Mouse (Mus musculus) midbrain, embryonic 14.5 days (tissue): ENCODE measurements around the gene Mrap. TPM values are rescaled to one million over a fixed set of nuclear protein-coding genes. Genes with fewer than 3 reads are reported as not detected.

Experiments
- ATAC-seq: fragments of 200-750 bp; cut with Nextera tagmentation; 2 replicates; pipeline ENCODE4 v1.8.0; 2017; ENCODE audit warnings: moderate number of reproducible peaks, moderate library complexity; ENCODE audit not compliant: low FRiP score, low TSS enrichment
- DNase-seq: peaks from one replicate; pipeline ENCODE4 v3.0.0-alpha.2; 2015
- H3K27ac ChIP-seq: fragments of 300-500 bp; sonication (generic); replicated peaks from 2 replicates; pipeline ENCODE4 v1.5.1; 2014; ENCODE audit warnings: mild to moderate bottlenecking, low read depth, low read length, moderate library complexity
- H3K27me3 ChIP-seq: fragments of 300-500 bp; sonication (generic); 2 replicates; pipeline ENCODE4 v1.6.1; 2014; ENCODE audit warnings: low read length, control low read depth, mixed read lengths; ENCODE audit not compliant: control insufficient read depth, insufficient read depth
- H3K36me3 ChIP-seq: fragments of 300-500 bp; sonication (generic); 2 replicates; pipeline ENCODE4 v1.6.1; 2014; ENCODE audit warnings: low read length, control low read depth; ENCODE audit not compliant: control insufficient read depth, insufficient read depth
- H3K4me1 ChIP-seq: fragments of 300-500 bp; sonication (generic); 2 replicates; pipeline ENCODE4 v1.6.1; 2014; ENCODE audit warnings: mild to moderate bottlenecking, antibody characterized with exemption, low read length, control low read depth; ENCODE audit not compliant: control insufficient read depth, insufficient read depth
- H3K4me2 ChIP-seq: fragments of 300-500 bp; sonication (generic); 2 replicates; pipeline ENCODE4 v1.6.1; 2014; ENCODE audit warnings: mild to moderate bottlenecking, low read length, moderate library complexity
- H3K4me3 ChIP-seq: fragments of 300-500 bp; sonication (generic); replicated peaks from 2 replicates; pipeline ENCODE4 v1.5.1; 2014; ENCODE audit warnings: low read depth, low read length
- H3K9ac ChIP-seq: fragments of 300-500 bp; sonication (generic); replicated peaks from 2 replicates; pipeline ENCODE4 v1.6.1; 2014; ENCODE audit warnings: mild to moderate bottlenecking, low read length, moderate library complexity
- H3K9me3 ChIP-seq: fragments of 300-500 bp; sonication (generic); 2 replicates; pipeline ENCODE4 v1.6.1; 2016; ENCODE audit warnings: low read length, control low read depth, mixed read lengths; ENCODE audit not compliant: control insufficient read depth
- WGBS: fragments of 180-500 bp; shearing (Covaris S2); extraction: QIAGEN DNeasy Blood & Tissue Kit; methylation state at CpG from one replicate; pipeline ENCODE4 v1.1.7; 2014; 5-methylcytosine and 5-hydroxymethylcytosine counted together
- polyA plus RNA-seq: library from polyadenylated mRNA; unstranded; fragments of >200 nt; fragmentation: Nextera tagmentation; extraction: Ambion mirVana; gene quantifications from 2 replicates; pipeline ENCODE4 v1.2.1, GENCODE M21; 2014

The Mrap gene
- polyA plus RNA-seq, 1 experiment from 2014 or later: not detected

DNA sequence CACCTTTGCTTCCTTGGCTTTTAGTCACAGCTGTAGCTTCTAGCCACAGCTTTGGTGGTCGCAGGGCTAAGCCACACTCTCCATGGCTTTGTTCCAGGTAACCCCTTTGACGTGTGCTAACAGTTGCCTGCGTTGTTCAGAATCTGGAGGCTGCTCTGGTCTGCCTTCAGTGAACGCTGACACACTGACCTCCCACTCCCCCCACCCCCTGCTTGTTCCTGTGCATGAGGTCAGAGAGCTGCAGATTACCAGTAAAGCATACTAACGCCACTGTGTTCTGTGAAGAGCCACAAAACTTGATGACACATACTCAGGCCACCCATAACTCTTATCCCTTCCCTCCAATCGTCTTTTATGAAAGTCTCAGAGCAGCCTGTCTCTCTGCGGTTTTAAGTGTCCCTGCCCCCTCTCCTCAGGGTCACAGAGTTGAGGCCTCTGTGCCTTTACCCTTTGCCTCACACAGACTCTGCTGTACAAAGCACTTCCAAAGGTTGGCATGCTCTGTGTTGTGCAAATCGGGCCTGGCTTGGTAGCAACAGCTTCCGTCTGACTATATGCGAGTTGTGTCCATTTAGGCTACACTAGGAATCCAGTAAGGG lies 1.2 kb upstream of the Mrap start:
- WGBS: 77% methylated on average over 10 of the region's 10 CpGs
- no peak for ATAC-seq
- no peak overlapping the region for H3K4me2 ChIP-seq

DNA sequence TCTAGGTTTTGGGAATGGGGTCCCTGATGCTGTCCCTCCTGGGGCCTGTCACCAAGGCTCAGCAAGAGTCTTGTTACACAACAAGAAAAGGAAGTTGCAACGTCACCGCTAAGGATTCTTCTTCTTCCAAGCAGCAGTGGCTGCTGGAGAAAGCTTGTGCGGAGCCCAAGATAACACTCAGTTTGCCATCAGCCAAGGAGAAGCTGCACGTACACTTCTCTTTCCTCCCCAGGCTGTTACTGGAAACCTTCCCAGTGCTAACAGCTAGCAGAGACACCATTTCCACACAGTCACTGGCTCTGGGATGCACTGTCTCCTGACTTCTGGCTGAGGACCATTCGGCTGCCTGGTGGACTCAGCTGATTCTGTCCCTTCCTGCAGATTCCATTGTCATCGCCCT lies 9.1 kb downstream of the Mrap start:
- ATAC-seq (no peak), DNase-seq (no peak)
- no peaks in the 10 kb centered on the region; the same call in 1 of the 2 replicates for H3K4me1 ChIP-seq
- H3K4me3 ChIP-seq: no peak overlapping the region
- H3K27me3 ChIP-seq: no peaks in the 10 kb centered on the region
- WGBS: 96% methylated on average over 6 of the region's 6 CpGs
- H3K9me3 ChIP-seq: no peaks in the 10 kb centered on the region
- peaks cover 20% of the 10 kb centered on the region for H3K36me3 ChIP-seq
- H3K27ac ChIP-seq: no peak overlapping the region
- H3K4me2 ChIP-seq: no peak overlapping the region
- no peak overlapping the region for H3K9ac ChIP-seq

More for the DNA sequence above, 1.2 kb upstream of the Mrap start:
- DNase-seq: no peak
- Histone ChIP-seq H3K9me3 (no peaks in the 10 kb centered on the region), H3K36me3 (no peaks in the 10 kb centered on the region), H3K4me3 (no peak overlapping the region), H3K9ac (no peak overlapping the region), H3K4me1 (no peaks in the 10 kb centered on the region), H3K27me3 (no peaks in the 10 kb centered on the region), H3K27ac (no peak overlapping the region)

DNA sequence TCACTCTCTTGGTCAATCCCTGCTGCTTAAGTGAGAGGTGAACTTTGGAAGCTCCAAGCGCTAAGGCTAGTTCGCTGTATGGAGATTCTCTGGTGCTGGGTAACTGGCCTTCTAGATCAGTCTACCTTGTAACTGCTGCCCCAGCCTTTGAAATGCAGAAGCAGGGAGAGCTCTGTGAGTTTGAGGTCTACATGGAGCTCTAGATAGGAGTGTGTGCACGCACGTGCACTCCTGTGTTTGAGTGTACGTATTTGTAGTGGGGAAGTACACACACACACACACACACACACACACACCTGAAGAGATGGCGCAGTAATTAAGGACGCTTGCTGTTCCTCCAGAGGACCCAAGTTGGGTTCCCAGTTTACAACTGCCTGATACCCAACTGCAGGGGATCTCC lies 10.2 kb downstream of the Mrap start:
- no peak overlapping the region for H3K27ac ChIP-seq
- no peak for ATAC-seq
- peaks cover 31% of the 10 kb centered on the region for H3K36me3 ChIP-seq
- H3K9me3 ChIP-seq: no peaks in the 10 kb centered on the region
- no peaks in the 10 kb centered on the region for H3K27me3 ChIP-seq
- no peak overlapping the region for H3K4me3 ChIP-seq
- no peak for DNase-seq
- WGBS: 95% methylated on average over 7 of the region's 7 CpGs
- no peak overlapping the region for H3K9ac ChIP-seq
- H3K4me1 ChIP-seq: no peaks in the 10 kb centered on the region
- no peak overlapping the region for H3K4me2 ChIP-seq

DNA sequence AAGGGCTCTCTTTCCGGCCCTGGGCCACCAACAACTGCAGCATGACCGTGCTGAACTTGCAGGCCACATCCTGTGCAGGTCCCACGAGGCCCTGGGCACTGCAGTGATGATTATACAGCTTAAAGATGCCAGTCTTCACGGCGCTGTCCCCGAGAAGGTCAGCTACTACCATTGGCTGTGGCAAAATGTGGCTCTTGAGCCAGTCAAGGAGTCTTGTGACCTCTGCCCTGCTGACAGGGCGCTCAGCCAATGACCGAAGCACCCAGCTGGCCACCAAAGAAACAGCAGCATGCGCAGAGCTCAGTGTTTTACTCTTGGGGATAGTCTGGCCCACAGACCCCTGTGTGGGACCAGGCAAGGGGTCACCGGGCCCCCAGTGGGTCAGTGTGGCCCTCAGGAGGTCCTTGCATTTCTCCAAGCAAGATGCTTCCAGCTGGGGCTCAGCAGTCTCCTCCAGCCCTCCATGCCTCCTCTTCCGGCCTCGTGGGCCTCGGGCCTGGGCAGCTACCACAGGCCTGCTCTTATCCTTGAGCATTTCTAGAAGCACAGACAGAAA lies 15.5 kb downstream of the Mrap start:
- Histone ChIP-seq H3K9ac (no peak overlapping the region), H3K4me1 (no peaks in the 10 kb centered on the region), H3K27me3 (no peaks in the 10 kb centered on the region), H3K4me2 (no peak overlapping the region), H3K9me3 (no peaks in the 10 kb centered on the region), H3K27ac (no peak overlapping the region), H3K36me3 (peaks cover 76% of the 10 kb centered on the region), H3K4me3 (no peak overlapping the region)
- ATAC-seq: no peak
- DNase-seq: no peak
- 92% methylated on average over 13 of the region's 13 CpGs for WGBS

DNA sequence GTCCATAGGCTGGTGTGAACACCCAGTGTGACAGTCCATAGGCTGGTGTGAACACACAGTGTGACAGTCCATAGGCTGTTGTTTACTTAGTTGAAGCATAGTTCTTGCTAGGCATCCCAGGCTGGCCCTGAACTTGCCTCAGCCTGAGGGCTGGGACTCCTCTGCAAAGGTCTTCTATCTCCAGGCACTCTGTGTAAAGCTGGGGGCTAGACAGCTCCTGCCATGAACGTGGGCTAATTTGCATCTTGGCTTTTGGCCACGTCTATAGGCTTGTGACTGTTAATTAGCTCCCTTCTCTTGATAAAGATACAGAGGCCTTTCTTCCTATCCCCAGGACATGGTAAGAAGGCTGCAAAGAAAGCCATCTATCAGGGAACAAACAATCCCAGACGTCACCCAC lies 21.3 kb downstream of the Mrap start:
- Histone ChIP-seq H3K9ac (no peak overlapping the region), H3K4me3 (no peak overlapping the region), H3K4me2 (no peak overlapping the region), H3K27me3 (no peaks in the 10 kb centered on the region), H3K9me3 (no peaks in the 10 kb centered on the region), H3K36me3 (peaks cover 82% of the 10 kb centered on the region), H3K27ac (no peak overlapping the region), H3K4me1 (no peaks in the 10 kb centered on the region)
- peak; percentile 25 for DNase-seq
- WGBS: 46% methylated on average over 3 of the region's 3 CpGs
- no peak for ATAC-seq

DNA sequence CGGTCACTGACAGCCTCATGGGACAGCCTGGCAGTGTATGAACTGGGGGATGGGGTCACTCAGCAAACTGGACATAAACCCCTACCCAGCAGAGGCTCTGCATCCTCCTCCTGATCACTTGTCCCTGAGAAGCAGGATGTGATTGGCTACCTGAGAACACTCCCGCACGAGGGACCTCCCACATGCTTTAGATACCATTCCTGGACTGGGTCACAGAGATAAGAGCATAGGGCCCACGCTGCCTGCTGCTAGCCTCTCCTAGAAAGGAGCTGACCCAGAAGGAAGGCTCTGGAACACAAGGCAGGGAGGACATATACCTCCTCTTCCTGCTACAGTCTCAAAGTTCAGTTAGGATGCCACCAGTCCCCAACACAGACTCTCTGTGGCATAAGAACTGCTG lies 22.5 kb downstream of the Mrap start:
- peaks cover 78% of the 10 kb centered on the region for H3K36me3 ChIP-seq
- 96% methylated on average over 4 of the region's 4 CpGs for WGBS

DNA sequence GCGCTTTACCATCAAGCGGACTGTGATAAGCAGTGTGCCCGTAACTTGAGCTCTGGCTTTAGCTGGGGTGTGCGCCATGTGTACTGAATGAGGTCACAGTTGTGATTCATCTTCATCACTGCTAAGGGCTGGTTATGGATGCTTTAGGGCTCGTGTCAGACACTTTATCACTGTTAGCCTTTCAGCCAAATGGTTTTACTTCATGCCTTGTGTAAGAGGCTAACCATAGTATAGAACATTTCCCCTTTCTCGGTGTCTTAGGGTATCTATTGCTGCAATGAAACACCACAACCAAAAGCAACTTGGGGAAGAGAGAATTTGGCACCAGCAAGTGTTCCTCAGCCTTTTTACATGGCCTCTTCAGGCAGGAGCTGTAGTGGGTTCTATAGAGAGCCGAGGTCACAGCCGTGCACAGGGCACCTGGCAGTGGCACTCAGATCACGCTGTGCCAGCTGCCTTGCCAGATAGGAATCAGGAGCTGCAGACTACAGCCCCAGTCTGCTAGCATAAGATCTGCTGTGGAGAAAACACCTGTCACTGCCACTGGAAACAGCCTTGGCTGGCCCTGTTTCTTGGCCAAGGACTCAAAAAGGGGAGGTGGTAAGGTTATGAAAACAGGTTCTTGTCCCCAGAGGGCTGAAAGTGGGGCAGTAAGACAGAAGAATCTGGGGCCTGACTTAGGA lies 27.3 kb downstream of the Mrap start:
- H3K4me2 ChIP-seq: no peak overlapping the region
- DNase-seq: no peak
- H3K9ac ChIP-seq: no peak overlapping the region
- no peak overlapping the region for H3K4me3 ChIP-seq
- no peak for ATAC-seq
- H3K36me3 ChIP-seq: peaks cover 84% of the 10 kb centered on the region
- no peak overlapping the region for H3K27ac ChIP-seq
- H3K4me1 ChIP-seq: no peaks in the 10 kb centered on the region
- WGBS: 92% methylated on average over 9 of the region's 9 CpGs
- no peaks in the 10 kb centered on the region for H3K27me3 ChIP-seq
- H3K9me3 ChIP-seq: no peaks in the 10 kb centered on the region

More for the DNA sequence above, 22.5 kb downstream of the Mrap start:
- ATAC-seq (no peak), DNase-seq (no peak)
- Histone ChIP-seq H3K9ac (no peak overlapping the region), H3K4me3 (no peak overlapping the region), H3K9me3 (no peaks in the 10 kb centered on the region), H3K27ac (no peak overlapping the region), H3K4me1 (no peaks in the 10 kb centered on the region), H3K27me3 (no peaks in the 10 kb centered on the region), H3K4me2 (no peak overlapping the region)

DNA sequence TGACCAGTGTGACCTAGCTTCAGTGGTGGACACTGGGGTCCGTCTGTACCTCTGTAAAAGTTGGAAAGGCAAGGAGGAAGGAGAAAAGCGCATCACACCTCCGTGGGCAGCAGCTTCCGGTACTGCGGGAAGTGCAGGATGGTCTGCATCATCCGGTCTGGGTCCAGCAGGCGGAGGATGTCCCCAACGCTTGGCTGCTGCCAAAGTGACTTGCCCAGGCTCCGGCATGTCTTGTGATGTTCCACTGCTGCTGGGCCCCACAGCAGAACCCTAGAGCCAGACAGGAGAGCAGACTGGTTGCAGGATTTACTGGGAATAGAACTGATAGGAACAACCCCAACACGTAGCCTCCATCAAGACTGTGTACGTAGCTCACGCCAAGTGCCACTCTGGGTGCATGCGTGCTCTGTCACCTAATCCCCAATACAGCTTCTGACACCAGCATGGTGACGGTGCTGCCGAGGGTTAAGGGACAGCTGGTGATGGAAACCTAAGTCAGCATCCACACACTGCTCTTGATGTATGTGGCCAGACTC lies 29.0 kb downstream of the Mrap start:
- ATAC-seq (no peak), DNase-seq (no peak)
- peaks cover 83% of the 10 kb centered on the region for H3K36me3 ChIP-seq
- H3K27ac ChIP-seq: no peak overlapping the region
- no peak overlapping the region for H3K4me3 ChIP-seq
- H3K9me3 ChIP-seq: no peaks in the 10 kb centered on the region
- 96% methylated on average over 15 of the region's 15 CpGs for WGBS
- H3K4me2 ChIP-seq: no peak overlapping the region
- no peaks in the 10 kb centered on the region for H3K4me1 ChIP-seq
- H3K9ac ChIP-seq: no peak overlapping the region
- H3K27me3 ChIP-seq: no peaks in the 10 kb centered on the region

DNA sequence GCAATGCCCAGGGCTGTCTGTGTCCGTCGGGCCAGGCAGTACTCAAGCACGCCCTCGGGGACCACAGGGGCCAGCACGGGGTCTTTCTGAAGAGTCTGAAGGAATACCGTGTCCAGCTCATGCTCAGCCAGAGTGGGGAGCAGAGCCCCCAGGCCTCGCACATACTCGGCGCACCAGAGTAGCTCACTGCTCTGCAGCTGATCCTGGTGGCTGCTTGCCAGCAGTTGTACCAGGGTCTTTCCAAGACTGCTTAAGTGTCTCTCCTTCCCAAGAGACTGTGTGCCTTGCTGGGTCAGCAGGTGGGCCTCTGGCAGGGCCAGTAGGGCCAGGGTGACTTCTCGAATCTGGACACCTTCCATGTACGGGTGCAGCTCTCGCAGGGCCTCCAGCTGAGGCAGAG lies 36.2 kb downstream of the Mrap start:
- WGBS: 94% methylated on average over 12 of the region's 12 CpGs

More for the DNA sequence above, 36.2 kb downstream of the Mrap start:
- no peak for ATAC-seq
- Histone ChIP-seq H3K4me1 (no peaks in the 10 kb centered on the region), H3K27me3 (no peaks in the 10 kb centered on the region), H3K9ac (no peak overlapping the region), H3K27ac (no peak overlapping the region), H3K4me2 (no peak overlapping the region), H3K4me3 (no peak overlapping the region), H3K36me3 (peaks cover 94% of the 10 kb centered on the region), H3K9me3 (no peaks in the 10 kb centered on the region)
- no peak for DNase-seq
